Mouse (Mus musculus) midbrain, embryonic 11.5 days (tissue): ENCODE measurements around the gene Kif26b. TPM values are rescaled to one million over a fixed set of nuclear protein-coding genes. Genes with fewer than 3 reads are reported as not detected.
A peak's percentile ranks its signal among the peaks of the same experiment; 100 is the strongest.

Experiments
- ATAC-seq: fragments of 200-750 bp; cut with Nextera tagmentation; 2 replicates; pipeline ENCODE4 v1.8.0; 2017; ENCODE audit warnings: moderate TSS enrichment, moderate library complexity; ENCODE audit not compliant: low FRiP score
- DNase-seq: peaks from one replicate; pipeline ENCODE4 v3.0.0; 2015; ENCODE audit warnings: low spot score; ENCODE audit errors: missing footprints
- H3K27ac ChIP-seq: fragments of 300-500 bp; sonication (generic); 2 replicates; pipeline ENCODE4 v1.5.1; 2014; ENCODE audit warnings: low read depth, low read length
- H3K27me3 ChIP-seq: fragments of 300-500 bp; sonication (generic); 2 replicates; pipeline ENCODE4 v1.6.1; 2014; ENCODE audit warnings: mild to moderate bottlenecking, low read length, moderate library complexity, mixed read lengths; ENCODE audit not compliant: control insufficient read depth, insufficient read depth
- H3K36me3 ChIP-seq: fragments of 300-500 bp; sonication (generic); 2 replicates; pipeline ENCODE4 v1.6.1; 2014; ENCODE audit warnings: mild to moderate bottlenecking, low read length, moderate library complexity, mixed read lengths; ENCODE audit not compliant: control insufficient read depth, insufficient read depth
- H3K4me1 ChIP-seq: fragments of 300-500 bp; sonication (generic); 2 replicates; pipeline ENCODE4 v1.6.1; 2014; ENCODE audit warnings: low read length; ENCODE audit not compliant: control insufficient read depth, insufficient read depth
- H3K4me2 ChIP-seq: fragments of 300-500 bp; sonication (generic); 2 replicates; pipeline ENCODE4 v1.6.1; 2014; ENCODE audit warnings: mild to moderate bottlenecking, moderate library complexity
- H3K4me3 ChIP-seq: fragments of 300-500 bp; sonication (generic); 2 replicates; pipeline ENCODE4 v1.5.1; 2014; ENCODE audit warnings: low read depth, low read length
- H3K9ac ChIP-seq: fragments of 300-500 bp; sonication (generic); 2 replicates; pipeline ENCODE4 v1.6.1; 2014; ENCODE audit warnings: low read length
- H3K9me3 ChIP-seq: fragments of 300-500 bp; sonication (generic); 2 replicates; pipeline ENCODE4 v1.6.1; 2016; ENCODE audit warnings: low read length; ENCODE audit not compliant: control insufficient read depth
- WGBS: fragments of 180-500 bp; shearing (Covaris S2); extraction: QIAGEN DNeasy Blood & Tissue Kit; methylation state at CpG from one replicate; pipeline ENCODE4 v1.1.7; 2014; 5-methylcytosine and 5-hydroxymethylcytosine counted together
- polyA plus RNA-seq: library from polyadenylated mRNA; unstranded; fragments of >200 nt; fragmentation: Nextera tagmentation; extraction: Ambion mirVana; gene quantifications from 2 replicates; pipeline ENCODE4 v1.2.1, GENCODE M21; 2014

The Kif26b gene
- polyA plus RNA-seq, 1 experiment from 2014 or later: 3.3 TPM

- Histone ChIP-seq H3K4me1 (no peaks in the 10 kb centered on the region), H3K27me3 (no peaks in the 10 kb centered on the region), H3K4me2 (no peak overlapping the region), H3K4me3 (no peak overlapping the region), H3K36me3 (no peaks in the 10 kb centered on the region), H3K9ac (no peak overlapping the region), H3K27ac (no peak overlapping the region), H3K9me3 (no peaks in the 10 kb centered on the region)
- no peak for ATAC-seq
- DNase-seq: no peak
- WGBS: 82% methylated on average over 4 of the region's 4 CpGs
Observed at GRCm38 (mm10) chr1:178677630-178678221, 148.8 kb downstream of the Kif26b start.

DNA sequence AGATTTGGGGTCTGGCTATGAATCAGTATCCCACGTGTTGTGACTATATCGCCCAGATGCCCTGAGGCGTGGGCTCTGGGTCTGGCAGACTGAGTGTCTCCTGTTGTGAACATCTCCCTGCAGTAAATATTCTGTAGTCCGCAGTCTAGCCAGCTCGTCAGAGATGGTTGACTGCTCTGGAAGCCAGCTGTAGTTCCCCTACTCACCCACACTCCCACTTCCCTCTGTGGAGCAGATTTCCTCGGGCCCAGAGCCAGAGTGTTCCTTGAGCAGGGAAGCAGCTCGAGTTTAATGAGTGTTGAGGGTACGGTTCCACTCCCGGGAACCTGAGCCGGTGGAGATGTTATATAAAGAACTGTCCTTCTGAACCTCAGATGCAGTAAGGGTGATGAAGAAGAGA, 154.7 kb downstream of the Kif26b start:
- 79% methylated on average over 10 of the region's 10 CpGs for WGBS

DNA sequence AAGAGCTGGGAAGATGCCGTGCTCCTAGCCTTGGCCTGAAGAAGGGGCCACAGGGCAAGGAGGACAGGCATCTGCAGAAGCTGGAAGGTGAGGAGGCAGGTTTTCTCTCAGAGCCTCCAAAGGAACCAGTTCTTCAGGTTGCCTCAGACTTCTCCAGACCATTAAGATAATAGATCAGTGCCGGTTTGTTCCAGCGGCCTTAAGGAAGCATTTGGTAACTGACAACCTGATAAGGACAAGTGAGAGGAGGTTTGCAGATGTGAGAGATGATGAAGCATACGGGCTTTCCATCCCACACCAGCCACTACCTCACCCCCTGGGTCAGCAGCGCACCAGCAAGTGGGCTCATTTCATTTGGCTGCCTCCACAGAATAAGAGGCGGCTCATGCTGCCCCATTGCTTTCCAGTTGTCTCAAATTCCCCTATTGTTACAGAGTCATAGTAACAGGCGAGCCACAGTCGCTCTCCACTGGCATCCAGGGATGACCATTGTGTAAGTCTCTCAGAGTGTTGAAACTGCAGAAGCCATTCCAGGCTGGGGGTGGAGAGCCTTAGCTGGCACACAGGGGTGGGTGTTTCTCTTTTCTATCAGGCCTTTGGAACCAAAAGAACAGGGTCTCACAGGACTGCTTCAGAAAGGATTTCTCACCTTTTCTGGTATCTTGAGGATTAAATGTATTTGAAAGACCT, 156.2 kb downstream of the Kif26b start:
- Histone ChIP-seq H3K4me1 (peaks cover 13% of the 10 kb centered on the region), H3K9ac (no peak overlapping the region), H3K27ac (no peak overlapping the region), H3K27me3 (no peaks in the 10 kb centered on the region), H3K4me2 (no peak overlapping the region), H3K36me3 (no peaks in the 10 kb centered on the region), H3K9me3 (no peaks in the 10 kb centered on the region), H3K4me3 (no peak overlapping the region)
- no peak for DNase-seq
- no peak for ATAC-seq
- WGBS: 49% methylated on average over 8 of the region's 8 CpGs

More for the DNA sequence above, 154.7 kb downstream of the Kif26b start:
- no peak overlapping the region for H3K9ac ChIP-seq
- H3K4me3 ChIP-seq: no peak overlapping the region
- H3K4me1 ChIP-seq: peaks cover 13% of the 10 kb centered on the region
- H3K27ac ChIP-seq: no peak overlapping the region
- ATAC-seq: no peak
- DNase-seq: no peak
- H3K27me3 ChIP-seq: no peaks in the 10 kb centered on the region
- no peaks in the 10 kb centered on the region for H3K9me3 ChIP-seq
- no peak overlapping the region for H3K4me2 ChIP-seq
- H3K36me3 ChIP-seq: no peaks in the 10 kb centered on the region

GRCm38 (mm10) chr1:178686881-178687280, 158.0 kb downstream of the Kif26b start:
- no peak overlapping the region; the same call in 1 of the 2 replicates for H3K9ac ChIP-seq
- no peak for DNase-seq
- H3K4me1 ChIP-seq: peaks cover 13% of the 10 kb centered on the region
- no peak overlapping the region for H3K4me3 ChIP-seq
- no peaks in the 10 kb centered on the region for H3K9me3 ChIP-seq
- H3K4me2 ChIP-seq: no peak overlapping the region
- H3K36me3 ChIP-seq: no peaks in the 10 kb centered on the region
- H3K27me3 ChIP-seq: no peaks in the 10 kb centered on the region
- no peak overlapping the region for H3K27ac ChIP-seq
- ATAC-seq: 0 out of 2 replicates have a peak, but pooled peaks have one; percentile 27

DNA sequence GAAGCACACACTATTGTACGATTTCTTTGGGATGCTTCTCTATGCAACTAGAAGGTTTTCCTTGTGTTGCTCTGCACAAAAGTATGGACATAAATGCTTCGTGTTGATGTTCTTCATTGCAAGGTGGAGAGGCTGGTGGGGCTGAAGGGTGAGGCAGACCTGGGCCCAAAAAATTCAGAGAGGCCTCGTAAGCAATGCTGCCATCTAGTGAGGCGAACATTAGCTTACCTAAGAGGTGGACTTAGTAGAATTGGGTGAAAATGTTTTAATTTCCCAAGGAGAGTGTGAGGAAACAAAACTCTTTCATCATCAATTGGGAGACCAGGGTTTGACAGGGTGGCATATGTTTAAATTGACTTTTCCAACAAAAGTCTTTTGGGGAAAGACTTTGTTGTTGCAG, 160.6 kb downstream of the Kif26b start:
- WGBS: 61% methylated on average over 4 of the region's 4 CpGs
- no peak overlapping the region for H3K4me3 ChIP-seq
- no peaks in the 10 kb centered on the region for H3K9me3 ChIP-seq
- H3K4me1 ChIP-seq: peaks cover 13% of the 10 kb centered on the region
- H3K27me3 ChIP-seq: no peaks in the 10 kb centered on the region
- no peak overlapping the region for H3K9ac ChIP-seq
- no peak for DNase-seq
- no peaks in the 10 kb centered on the region for H3K36me3 ChIP-seq
- no peak overlapping the region for H3K27ac ChIP-seq
- ATAC-seq: no peak
- H3K4me2 ChIP-seq: no peak overlapping the region

DNA sequence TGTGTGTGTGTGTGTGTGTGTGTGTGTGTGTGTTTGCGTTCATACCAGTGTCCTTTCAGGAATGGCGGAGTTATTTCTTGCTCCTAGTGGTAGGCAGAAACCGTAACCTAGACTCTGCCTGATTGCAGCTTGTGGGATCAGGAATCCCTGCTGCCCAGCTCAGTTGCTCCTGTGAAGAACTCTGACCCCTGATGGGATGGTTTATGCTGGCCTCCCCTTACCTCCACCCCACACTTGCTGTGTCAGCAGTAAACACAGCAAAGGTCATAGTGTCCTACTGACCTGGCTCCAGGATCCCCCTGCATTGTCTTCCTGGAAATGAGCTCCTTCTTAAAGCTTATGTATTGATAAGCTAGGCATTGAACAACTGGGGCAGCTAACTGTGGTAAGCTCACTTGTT, 162.8 kb downstream of the Kif26b start:
- WGBS: 76% methylated on average over 3 of the region's 3 CpGs
- ATAC-seq (no peak), DNase-seq (no peak)
- Histone ChIP-seq H3K9ac (no peak overlapping the region), H3K27ac (no peak overlapping the region), H3K4me2 (no peak overlapping the region), H3K36me3 (no peaks in the 10 kb centered on the region), H3K9me3 (no peaks in the 10 kb centered on the region), H3K4me1 (peaks cover 8% of the 10 kb centered on the region), H3K27me3 (no peaks in the 10 kb centered on the region), H3K4me3 (no peak overlapping the region)

DNA sequence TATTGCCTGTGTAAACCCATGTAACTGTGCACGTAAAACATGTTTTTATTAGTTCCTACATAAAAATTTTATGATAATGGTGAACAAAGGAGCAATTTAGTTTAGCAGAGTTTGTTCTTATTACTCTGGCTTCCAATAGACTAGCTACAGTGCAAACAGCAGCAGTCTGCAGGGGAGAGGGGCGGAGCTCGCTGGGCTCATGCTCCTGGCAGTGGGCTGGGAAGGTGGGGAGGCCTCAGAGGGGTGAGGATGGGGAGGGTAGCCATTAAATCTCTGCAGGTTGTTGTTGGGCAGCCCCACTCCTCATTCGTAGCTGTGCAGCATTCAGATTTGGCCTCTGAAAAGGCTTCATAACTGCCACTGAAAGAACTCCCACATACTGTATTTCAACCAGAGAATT, 171.2 kb downstream of the Kif26b start:
- Histone ChIP-seq H3K4me3 (no peak overlapping the region), H3K27ac (no peak overlapping the region), H3K27me3 (no peaks in the 10 kb centered on the region), H3K36me3 (no peaks in the 10 kb centered on the region), H3K4me2 (no peak overlapping the region), H3K9me3 (no peaks in the 10 kb centered on the region), H3K9ac (no peak overlapping the region), H3K4me1 (peaks cover 7% of the 10 kb centered on the region)
- DNase-seq: no peak
- WGBS: 63% methylated on average over 4 of the region's 4 CpGs
- ATAC-seq: no peak

DNA sequence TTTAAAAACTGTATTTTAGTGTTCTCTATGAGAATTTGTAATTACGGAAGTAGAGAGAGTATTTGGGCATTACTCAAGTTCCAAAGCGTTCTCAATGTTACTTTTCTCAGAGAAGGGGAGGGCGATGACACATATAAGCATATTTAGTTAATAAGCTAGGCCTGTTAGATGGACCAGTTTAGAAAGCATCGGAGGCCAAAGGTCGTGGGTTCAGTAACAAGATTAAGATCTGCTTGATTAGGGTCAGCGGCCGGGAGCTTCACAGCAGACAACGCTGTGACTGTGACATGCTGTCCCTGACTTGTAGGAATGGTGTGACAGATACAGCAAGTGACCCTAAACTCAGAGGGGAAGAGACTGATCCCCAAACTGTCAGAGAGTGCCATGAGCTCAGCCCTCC, 174.6 kb downstream of the Kif26b start:
- Histone ChIP-seq H3K9ac (no peak overlapping the region), H3K27ac (no peak overlapping the region), H3K4me1 (peaks cover 4% of the 10 kb centered on the region; the same call in 1 of the 2 replicates), H3K4me2 (no peak overlapping the region), H3K9me3 (no peaks in the 10 kb centered on the region), H3K27me3 (no peaks in the 10 kb centered on the region), H3K4me3 (no peak overlapping the region), H3K36me3 (no peaks in the 10 kb centered on the region)
- ATAC-seq: no peak
- WGBS: 45% methylated on average over 8 of the region's 8 CpGs
- DNase-seq: no peak

- H3K9me3 ChIP-seq: no peaks in the 10 kb centered on the region
- DNase-seq (no peak), ATAC-seq (no peak)
- no peaks in the 10 kb centered on the region for H3K36me3 ChIP-seq
- WGBS: 82% methylated on average over 7 of the region's 7 CpGs
- no peak overlapping the region for H3K27ac ChIP-seq
- H3K9ac ChIP-seq: no peak overlapping the region
- H3K4me2 ChIP-seq: no peak overlapping the region
- no peak overlapping the region for H3K4me3 ChIP-seq
- H3K27me3 ChIP-seq: no peaks in the 10 kb centered on the region
- peaks cover 2% of the 10 kb centered on the region; the same call in 1 of the 2 replicates for H3K4me1 ChIP-seq
Observed at GRCm38 (mm10) chr1:178707925-178708351, 179.0 kb downstream of the Kif26b start.
